Mouse (Mus musculus): ENCODE data around the gene Rab25. TPM values are rescaled to one million over a fixed set of nuclear protein-coding genes. Genes with fewer than 3 reads are reported as not detected.

Gene Rab25
- total RNA-seq, 2 experiments from 2014 or later: not detected

DNA sequence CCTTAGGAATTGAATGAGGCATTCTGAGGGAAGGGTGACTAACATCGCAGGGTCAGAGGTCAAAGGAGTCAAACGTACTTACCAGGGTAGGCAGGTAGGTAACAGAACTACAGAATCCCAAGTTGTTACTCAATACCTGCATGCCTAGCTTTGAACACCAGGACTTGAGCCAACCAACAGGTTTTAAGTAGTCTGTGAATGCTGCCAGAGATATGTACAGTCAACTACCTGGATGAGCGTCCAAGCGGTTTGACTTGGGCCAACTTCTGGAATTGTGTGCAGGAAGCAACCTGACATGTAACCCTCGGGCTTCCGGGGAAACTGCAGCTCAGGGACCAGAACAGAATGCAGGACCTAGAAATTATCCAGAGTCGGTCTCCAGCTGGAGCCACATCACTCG, 25.1 kb downstream of the Rab25 start:
- DNase-seq: no peak

GRCm38 (mm10) chr3:88521803-88522331, 26.2 kb downstream of the Rab25 start:
- peak; percentile 73 for DNase-seq

GRCm38 (mm10) chr3:88521156-88521555, 26.9 kb downstream of the Rab25 start:
- DNase-seq: no peak

- no peak for DNase-seq
These were observed 28.0 kb downstream of the Rab25 start for GRCm38 (mm10) chr3:88520078-88520477.

- no peak for DNase-seq
These were observed 29.7 kb downstream of the Rab25 start for GRCm38 (mm10) chr3:88518411-88518810.

DNA sequence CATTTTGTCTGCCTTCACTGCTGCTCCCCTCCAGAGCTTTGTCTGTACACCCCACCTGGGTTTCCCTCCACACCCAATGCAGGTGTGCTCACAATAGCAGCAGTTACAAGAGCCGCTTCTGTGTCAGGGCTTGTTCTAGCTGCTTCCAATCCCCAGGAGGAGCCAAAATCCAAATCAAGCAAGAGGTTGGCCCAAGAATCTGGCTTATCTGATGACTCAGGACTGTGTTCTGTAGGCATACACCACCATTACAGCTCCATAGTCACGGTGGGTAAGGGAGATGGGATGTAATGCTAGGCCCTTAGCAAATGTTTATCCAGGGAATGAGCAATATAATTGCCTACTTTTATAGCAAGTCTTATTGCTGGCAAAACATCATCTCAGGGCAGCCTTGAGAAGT, 31.7 kb downstream of the Rab25 start:
- DNase-seq: no peak

- no peak for DNase-seq
These were observed 33.1 kb downstream of the Rab25 start for GRCm38 (mm10) chr3:88515095-88515386.

DNA sequence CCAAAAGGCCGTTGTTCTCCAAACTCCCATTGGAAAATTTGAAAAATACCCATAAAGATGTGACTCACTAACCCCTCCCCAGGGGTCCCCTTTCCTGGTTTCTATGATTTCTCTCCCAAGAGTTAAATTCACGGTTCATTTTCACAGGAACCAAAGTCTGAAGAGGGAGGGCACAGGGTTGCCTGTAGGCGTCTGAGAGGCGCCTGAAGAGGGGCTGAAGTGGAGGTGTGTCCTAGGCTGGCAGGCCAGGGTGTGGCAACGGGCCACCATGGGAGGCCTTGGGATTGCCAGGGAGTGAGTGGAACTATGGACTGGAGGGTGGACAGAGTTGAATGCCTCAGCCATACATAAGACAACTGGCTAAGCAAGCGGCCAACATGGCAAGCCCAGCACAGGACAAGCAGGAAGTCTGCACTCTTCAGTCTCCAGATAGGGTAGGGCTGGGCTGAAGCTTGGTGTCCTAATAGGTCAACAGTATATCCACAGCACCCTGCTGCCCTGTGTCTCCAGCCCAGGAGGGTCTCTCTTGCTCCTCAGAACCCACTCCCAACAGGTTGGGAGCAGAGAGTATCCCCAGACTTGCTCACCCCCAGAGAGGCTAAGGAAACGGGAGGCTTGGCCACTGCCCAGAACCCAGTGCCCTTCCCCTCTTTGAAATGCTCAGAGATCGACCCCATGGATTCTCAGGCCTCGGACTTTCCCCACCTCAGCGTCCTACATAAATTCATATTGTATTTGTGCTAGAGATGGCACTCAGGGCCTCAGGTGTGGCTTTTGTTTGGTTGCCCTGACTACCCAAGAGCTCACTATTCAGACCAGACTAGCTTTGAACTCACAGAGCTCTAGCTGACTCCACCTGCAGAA, 33.6 kb downstream of the Rab25 start:
- no peak for DNase-seq

- no peak for DNase-seq
These were observed 34.5 kb downstream of the Rab25 start for GRCm38 (mm10) chr3:88513546-88514115.

DNA sequence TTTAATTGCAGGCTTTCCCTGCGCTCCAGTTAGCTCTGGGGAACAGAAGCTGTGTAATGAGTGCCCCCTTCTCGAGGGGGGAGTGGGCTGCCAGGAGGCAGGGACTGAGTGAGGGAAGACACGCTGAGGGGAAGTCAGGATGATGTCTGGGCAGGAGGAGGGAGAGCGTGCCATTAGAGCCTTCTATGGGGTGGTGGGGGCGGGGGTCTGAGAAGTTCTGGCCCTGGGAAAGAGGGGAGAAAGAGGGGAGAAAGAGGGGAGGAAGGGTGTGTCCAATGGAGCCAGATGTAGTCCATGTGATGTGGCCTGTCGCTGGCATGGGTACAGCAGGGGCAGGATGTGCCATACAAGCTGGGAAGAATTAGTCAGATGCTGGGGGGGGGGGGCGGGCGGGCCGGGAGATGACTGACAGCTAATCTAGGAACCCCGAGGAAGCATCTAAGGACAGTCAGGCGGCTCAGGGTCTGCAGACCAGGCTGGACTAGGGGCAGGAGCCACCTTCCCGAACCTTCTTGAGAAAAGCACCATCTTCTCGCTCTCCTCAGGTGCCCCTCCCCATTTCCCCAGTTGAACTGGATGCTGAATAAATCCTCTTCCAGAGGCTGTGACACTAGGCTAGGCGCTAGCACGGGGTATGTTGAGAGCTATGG, 35.1 kb downstream of the Rab25 start:
- DNase-seq: no peak

DNA sequence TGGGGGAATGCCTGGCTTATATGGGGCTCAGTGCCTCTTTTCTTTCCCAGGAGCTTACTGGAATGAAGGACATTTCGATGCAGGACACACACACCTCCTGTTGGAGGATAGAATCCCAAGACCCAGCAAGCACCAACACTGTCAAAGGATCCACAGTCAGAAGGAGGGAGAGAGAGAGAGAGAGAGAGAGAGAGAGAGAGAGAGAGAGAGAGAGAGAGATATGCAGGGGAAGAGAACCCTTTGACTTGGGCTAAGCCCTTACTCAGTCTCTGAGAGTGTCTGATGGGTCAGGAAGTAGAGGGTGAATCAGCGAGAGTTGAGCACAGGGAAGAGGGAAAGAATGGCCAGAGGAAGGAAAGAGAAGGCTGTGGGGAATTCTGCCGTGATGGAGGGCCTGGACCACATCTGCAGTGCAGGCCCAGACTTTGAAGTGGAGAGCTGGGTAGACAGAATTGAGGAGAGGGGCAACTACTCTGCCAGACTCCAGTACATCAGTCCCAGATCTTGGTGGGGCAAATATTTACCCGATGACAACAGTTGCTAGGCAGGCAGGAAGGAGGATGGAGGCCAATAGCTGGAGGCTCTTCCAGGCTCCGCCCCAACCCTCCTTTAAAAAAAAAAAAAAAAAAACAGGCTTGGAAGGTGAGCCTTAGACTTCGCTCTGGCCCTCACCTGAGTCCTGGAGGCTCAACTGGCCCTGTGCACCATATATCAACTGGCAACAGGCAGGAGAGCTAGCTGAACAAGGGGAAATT, 35.8 kb downstream of the Rab25 start:
- DNase-seq: no peak

DNA sequence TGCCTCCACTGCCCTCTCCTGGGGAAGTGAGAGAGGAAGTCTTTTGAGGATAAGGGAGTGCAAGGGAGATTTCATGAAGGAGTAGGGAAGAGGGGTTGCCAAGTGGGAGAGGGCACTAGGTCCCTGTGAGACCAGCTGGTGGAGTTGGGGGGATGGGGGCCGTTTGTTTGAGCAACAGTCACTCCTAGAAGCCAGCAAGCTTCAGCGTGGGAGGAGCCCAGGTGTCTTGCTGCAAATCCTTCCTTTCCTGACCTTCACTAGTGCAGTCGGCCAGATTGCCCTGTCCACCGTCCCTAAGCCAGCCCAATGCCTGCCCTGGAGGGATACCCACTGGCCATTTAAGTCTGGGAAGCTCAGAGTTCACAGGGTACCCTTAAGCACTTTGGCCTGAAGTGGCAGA, 36.5 kb downstream of the Rab25 start:
- DNase-seq: no peak

GRCm38 (mm10) chr3:88510421-88511289, 37.4 kb downstream of the Rab25 start:
- no peak for DNase-seq

DNA sequence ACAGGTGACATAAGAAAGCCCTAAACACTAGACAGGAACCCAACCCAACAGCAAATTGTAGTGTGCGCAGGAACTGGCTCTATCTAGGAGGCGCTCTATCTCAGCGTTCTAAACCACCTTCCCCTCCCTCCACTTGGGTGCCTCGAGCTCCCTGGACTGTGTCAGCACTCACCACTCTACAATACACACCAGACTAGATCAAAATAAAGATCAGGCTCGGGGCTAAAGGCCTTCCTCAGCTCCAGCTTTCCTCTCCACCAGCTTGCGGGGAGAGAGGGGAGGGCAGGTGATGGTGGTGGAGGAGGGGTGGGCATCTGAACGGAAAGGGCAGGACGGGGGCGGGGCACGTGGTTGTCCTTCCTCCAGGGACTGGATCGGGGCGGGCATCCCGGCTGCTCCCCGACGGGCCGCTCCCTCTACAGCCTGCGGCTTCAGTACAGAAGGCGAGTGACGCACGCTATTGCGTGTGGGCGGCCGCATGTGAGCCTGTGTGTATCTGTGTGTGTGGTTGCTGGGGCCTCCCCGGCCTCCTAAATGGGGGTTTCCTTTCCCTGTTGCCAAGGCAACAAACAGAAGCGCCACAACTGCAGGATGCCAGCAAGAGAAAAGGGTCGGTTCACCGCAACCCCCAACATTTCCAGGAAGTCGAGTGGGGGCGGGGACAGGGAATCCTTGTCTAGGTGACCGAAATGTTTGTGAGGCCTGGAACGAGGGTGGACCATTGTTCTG, 38.2 kb downstream of the Rab25 start, which contains the start of gene Lmna:
TSS of gene Lmna (minus strand) at position 265 of the 729 bp plus-strand sequence.
- DNase-seq: peak; percentile 91

DNA sequence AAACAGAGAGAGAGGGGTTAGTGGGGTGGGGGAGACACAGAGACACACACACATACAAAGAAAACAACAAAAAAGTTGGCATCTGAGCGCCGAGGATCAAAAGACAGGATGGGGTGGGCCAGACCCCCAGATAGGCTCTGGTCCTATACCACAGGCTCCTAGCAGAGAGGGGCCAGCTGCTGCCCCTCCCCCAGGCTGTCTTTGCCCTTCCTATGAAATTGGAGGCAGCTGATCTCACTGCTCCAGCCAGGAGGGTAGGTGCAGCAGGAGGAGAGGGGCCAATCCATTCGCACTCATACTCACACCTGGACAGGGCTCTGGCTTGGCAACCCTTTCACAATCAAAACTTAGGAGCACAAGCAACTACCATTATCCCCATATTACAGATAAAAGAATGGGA, 38.9 kb downstream of the Rab25 start:
- DNase-seq: no peak

DNA sequence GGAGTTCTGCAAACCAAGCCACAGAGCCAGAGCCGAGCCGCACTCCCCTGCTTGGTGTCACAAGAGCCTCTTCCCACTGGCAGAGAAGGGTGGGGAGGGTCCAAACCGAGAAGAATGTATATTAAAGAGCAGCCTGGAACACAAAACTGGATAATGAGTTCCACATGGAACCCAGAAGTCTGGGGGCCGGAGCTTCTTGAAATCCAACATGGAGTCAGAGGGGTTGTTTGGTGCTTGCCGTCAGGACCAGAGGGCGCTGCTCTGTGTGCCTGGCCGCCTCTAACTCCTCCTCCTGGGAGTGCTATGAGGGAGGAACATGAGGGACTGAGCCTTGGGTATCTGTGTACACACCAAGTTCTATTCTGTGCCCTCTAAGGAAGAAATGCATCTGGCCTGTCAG, 42.3 kb downstream of the Rab25 start:
- no peak for DNase-seq

DNA sequence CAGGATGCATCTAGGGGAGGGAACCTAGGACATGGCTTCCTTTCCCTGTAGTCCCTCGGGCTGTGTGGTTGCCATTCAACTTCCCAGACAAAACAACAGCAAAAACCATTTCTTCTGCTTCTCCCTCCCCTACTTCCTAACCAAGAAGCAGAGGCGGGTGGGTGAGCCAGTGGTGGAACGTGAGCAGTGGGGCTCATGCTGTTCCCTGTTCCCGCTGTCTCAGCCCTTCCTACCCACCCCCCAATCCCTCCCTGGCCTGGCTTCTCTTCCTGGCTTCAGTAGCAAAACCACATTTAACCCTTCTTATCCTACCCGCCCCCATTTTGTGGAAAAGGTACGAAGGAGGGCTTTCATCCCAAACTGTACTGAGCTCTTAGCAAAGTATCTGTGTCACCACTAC, 43.0 kb downstream of the Rab25 start:
- DNase-seq: no peak

- no peak for DNase-seq
These were observed 44.0 kb downstream of the Rab25 start for GRCm38 (mm10) chr3:88503881-88504746.

DNA sequence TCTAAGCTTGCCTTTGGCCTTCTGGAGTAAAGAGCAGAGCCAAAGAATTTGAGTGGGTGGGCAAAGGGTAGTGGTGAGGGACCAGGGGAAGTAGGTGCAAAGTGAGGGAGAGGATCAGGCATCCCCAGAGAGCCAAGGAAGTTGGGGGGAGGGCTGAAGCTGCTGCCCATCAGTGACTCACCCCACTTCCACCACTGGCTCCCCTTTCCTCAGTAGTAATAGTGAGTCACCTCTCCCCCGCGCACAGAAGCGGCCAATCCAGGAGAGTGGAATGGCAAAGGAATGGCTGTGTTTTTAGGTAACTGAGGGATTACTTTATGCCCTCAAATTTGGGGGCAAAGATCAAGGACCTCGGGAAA, 44.6 kb downstream of the Rab25 start:
- no peak for DNase-seq
